Mouse (Mus musculus) Patski (cell line): ENCODE results near the gene S100pbp. TPM values are rescaled to one million over a fixed set of nuclear protein-coding genes. Genes with fewer than 3 reads are reported as not detected.

ENCODE experiments used
- ATAC-seq: fragments of 100-300 bp; one replicate; pipeline ENCODE4 v1.8.0; 2021
- CTCF ChIA-PET: fragments of 350-600 bp; sonication (Branson Sonifier 250); formaldehyde crosslinking; loops from one replicate; lab custom pipeline; 2022; ENCODE audit warnings: inconsistent platforms; lab: Charles Lee
- POLR2A ChIA-PET: fragments of 350-600 bp; sonication (Branson Sonifier 250); formaldehyde crosslinking; loops from one replicate; lab custom pipeline; 2022; ENCODE audit warnings: antibody characterized with exemption, inconsistent platforms; lab: Charles Lee
- DNase-seq: peaks from one replicate; pipeline ENCODE4 v3.0.0-alpha.2; 2011; ENCODE audit warnings: low read depth, low spot score
- H3K27me3 ChIP-seq: fragments of 371-371 bp; one replicate; pipeline ENCODE4 v1.5.1; 2021
- CTCF ChIP-seq: fragments of 100-300 bp; IDR thresholded peaks from one replicate; pipeline ENCODE4 v1.5.1; 2021
- in situ Hi-C: fragments of 300-500 bp; cut with MboI; formaldehyde crosslinking; loops from 3 replicates; pipeline ENCODE4 v1.11.1; 2018; ENCODE audit warnings: low pct_unique_long_range_greater_than_20kb, mixed read lengths
- polyA plus RNA-seq: library from polyadenylated mRNA; unstranded; gene quantifications from one replicate; pipeline ENCODE4 v1.2.3, GENCODE M21; 2021

S100pbp gene
- polyA plus RNA-seq, 1 experiment from 2014 or later, result 20.2 TPM

GRCm38 (mm10) chr4:129230926-129231325 is 41.4 kb upstream of the S100pbp start:
- ChIA-PET CTCF (interaction anchor here (0.7 to 1.8 kb wide), 3 partner anchors 15 to 45 kb away, joined by 3 to 4 read pairs (median 3); no protein-coding TSS in a partner anchor), POLR2A (interaction anchor here (1.1 kb wide), 1 partner anchor 41 kb away, joined by 5 read pairs; no protein-coding TSS in a partner anchor)
- H3K27me3 ChIP-seq, result no peaks in the 10 kb centered on the region
- no peak for ATAC-seq
- TF ChIP-seq CTCF, result no peak
- in situ Hi-C loops, result no loop called here
- DNase-seq, result no peak

DNA sequence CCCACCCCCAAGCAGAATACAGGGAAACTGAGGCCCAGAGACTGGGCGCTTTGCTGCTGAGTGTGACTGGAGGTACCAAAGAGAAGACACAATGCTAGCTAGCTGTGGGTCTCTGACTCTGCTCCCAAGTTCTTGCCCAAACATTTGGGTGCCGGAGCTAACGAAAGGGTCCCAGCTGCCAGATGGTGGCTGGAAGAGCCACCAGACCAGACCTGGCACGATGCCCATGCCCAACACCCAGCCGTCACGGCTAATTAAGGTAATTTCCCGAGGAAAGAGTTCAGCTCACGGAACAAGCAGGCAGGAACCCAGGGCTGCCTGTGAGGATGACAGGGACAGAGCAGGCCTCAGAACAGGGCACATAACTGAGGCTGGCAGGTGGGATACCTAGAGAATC is 38.5 kb upstream of the S100pbp start:
- TF ChIP-seq CTCF, result no peak
- ATAC-seq, result no peak
- in situ Hi-C loops, result no loop called here
- POLR2A ChIA-PET, result no interaction called here
- H3K27me3 ChIP-seq, result no peaks in the 10 kb centered on the region
- DNase-seq, result no peak
- CTCF ChIA-PET, result interaction anchor here (0.6 to 1.8 kb wide), 2 partner anchors 28 to 86 kb away, joined by 3 to 4 read pairs; no protein-coding TSS in a partner anchor

- DNase-seq (no peak), ATAC-seq (no peak)
- ChIA-PET CTCF (interaction anchor here (0.6 to 1.8 kb wide), 3 partner anchors 9 to 85 kb away, joined by 3 to 4 read pairs (median 3); no protein-coding TSS in a partner anchor), POLR2A (no interaction called here)
- in situ Hi-C loops, result no loop called here
- no peak for TF ChIP-seq CTCF
- no peaks in the 10 kb centered on the region for H3K27me3 ChIP-seq
Measured at GRCm38 (mm10) chr4:129227170-129227984, 37.9 kb upstream of the S100pbp start.

DNA sequence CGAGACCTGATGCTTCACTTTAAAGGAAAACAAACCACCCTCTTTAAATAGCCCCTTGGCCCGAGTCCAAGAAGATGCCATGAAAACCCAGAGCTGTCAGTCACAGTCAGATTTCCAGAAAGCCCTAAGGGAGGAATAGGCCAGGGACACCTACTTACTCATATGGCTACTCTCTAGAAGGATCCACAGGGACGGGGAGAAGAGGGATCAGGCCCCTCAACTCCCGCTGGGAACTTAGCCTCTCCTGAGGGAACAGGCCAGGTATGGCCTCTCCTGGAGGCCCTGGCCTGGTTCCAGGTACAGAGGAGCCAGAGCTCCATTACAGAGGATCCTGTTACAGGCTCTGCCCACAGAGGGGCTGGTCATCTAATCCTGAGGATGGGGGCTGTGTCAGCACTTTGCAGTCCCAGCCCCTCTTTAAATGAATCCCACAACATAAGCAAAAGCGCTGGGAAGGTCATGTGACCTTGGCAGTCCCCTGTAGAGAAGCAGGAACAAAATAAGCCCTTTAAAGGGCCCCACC is 37.0 kb upstream of the S100pbp start:
- no peak for TF ChIP-seq CTCF
- ChIA-PET POLR2A (no interaction called here), CTCF (interaction anchor here (0.9 to 1.8 kb wide), 2 partner anchors 10 to 30 kb away, joined by 3 to 4 read pairs; no protein-coding TSS in a partner anchor)
- no peak for DNase-seq
- no peaks in the 10 kb centered on the region for H3K27me3 ChIP-seq
- in situ Hi-C loops, result no loop called here
- ATAC-seq, result no peak

- DNase-seq, result no peak
- POLR2A ChIA-PET, result interaction anchor here (0.6 kb wide), 1 partner anchor 48 kb away, joined by 3 read pairs; no protein-coding TSS in a partner anchor
- in situ Hi-C loops, result no loop called here
- CTCF ChIA-PET, result no interaction called here
- TF ChIP-seq CTCF, result no peak
- no peaks in the 10 kb centered on the region for H3K27me3 ChIP-seq
- ATAC-seq, result no peak
Measured at GRCm38 (mm10) chr4:129225315-129225714, 35.8 kb upstream of the S100pbp start.

- POLR2A ChIA-PET, result no interaction called here
- DNase-seq (no peak), ATAC-seq (no peak)
- no peaks in the 10 kb centered on the region for H3K27me3 ChIP-seq
- no peak for TF ChIP-seq CTCF
- CTCF ChIA-PET, result no interaction called here
- in situ Hi-C loops, result no loop called here
Measured at GRCm38 (mm10) chr4:129223421-129224281, 34.1 kb upstream of the S100pbp start.

GRCm38 (mm10) chr4:129222019-129222925 is 32.7 kb upstream of the S100pbp start:
- ChIA-PET CTCF (no interaction called here), POLR2A (interaction anchor here (0.7 kb wide), 1 partner anchor 9 kb away, joined by 3 read pairs; no protein-coding TSS in a partner anchor)
- no peak for TF ChIP-seq CTCF
- in situ Hi-C loops, result no loop called here
- no peaks in the 10 kb centered on the region for H3K27me3 ChIP-seq
- ATAC-seq (no peak), DNase-seq (no peak)

- POLR2A ChIA-PET, result no interaction called here
- H3K27me3 ChIP-seq, result no peaks in the 10 kb centered on the region
- ATAC-seq (no peak), DNase-seq (no peak)
- TF ChIP-seq CTCF, result no peak
- in situ Hi-C loops, result no loop called here
- CTCF ChIA-PET, result interaction anchor here (1.1 kb wide), 1 partner anchor 13 kb away, joined by 3 read pairs; no protein-coding TSS in a partner anchor
Measured at GRCm38 (mm10) chr4:129221097-129222010, 31.8 kb upstream of the S100pbp start.
